Mouse (Mus musculus): ENCODE data around the gene Dnajb3.
"Not testable (repeated sequence)": the region's sequence is repeated elsewhere in the genome, so short reads cannot be mapped to it uniquely, and the experiment has no call there.

Gene Dnajb3

GRCm38 (mm10) chr1:88231803-88232499 is 26.4 kb upstream of the Dnajb3 start:
- DNase-seq (ENCODE audit: low read depth, low spot score), result no peak

- no peak for DNase-seq (ENCODE audit: low read depth, low spot score)
Observed at GRCm38 (mm10) chr1:88230981-88231802, 25.6 kb upstream of the Dnajb3 start.

GRCm38 (mm10) chr1:88230421-88230820 is 24.8 kb upstream of the Dnajb3 start:
- DNase-seq (ENCODE audit: low read depth, low spot score), result no peak

GRCm38 (mm10) chr1:88229986-88230385 is 24.4 kb upstream of the Dnajb3 start:
- DNase-seq (ENCODE audit: low read depth, low spot score), result no peak

- DNase-seq (ENCODE audit: low read depth, low spot score), result no peak
Observed at GRCm38 (mm10) chr1:88229566-88229965, 24.0 kb upstream of the Dnajb3 start.

- DNase-seq (ENCODE audit: low read depth, low spot score), result no peak
Observed at GRCm38 (mm10) chr1:88228121-88228520, 22.5 kb upstream of the Dnajb3 start.

GRCm38 (mm10) chr1:88227482-88227881 is 21.9 kb upstream of the Dnajb3 start:
- no peak for DNase-seq (ENCODE audit: low read depth, low spot score)

- DNase-seq (ENCODE audit: low read depth, low spot score), result no peak
Observed at GRCm38 (mm10) chr1:88226670-88227379, 21.2 kb upstream of the Dnajb3 start, which contains the start of gene Mroh2a. Gene Mroh2a, plus strand, starts transcription at chr1:88226986.

GRCm38 (mm10) chr1:88225741-88226140 is 20.2 kb upstream of the Dnajb3 start:
- DNase-seq (ENCODE audit: low read depth, low spot score), result no peak

GRCm38 (mm10) chr1:88225301-88225700 is 19.7 kb upstream of the Dnajb3 start:
- not testable (repeated sequence) for DNase-seq (ENCODE audit: low read depth, low spot score)

GRCm38 (mm10) chr1:88224029-88224776 is 18.6 kb upstream of the Dnajb3 start:
- no peak for DNase-seq (ENCODE audit: low read depth, low spot score)

GRCm38 (mm10) chr1:88223591-88223990 is 18.0 kb upstream of the Dnajb3 start:
- DNase-seq (ENCODE audit: low read depth, low spot score), result no peak

GRCm38 (mm10) chr1:88223011-88223515 is 17.5 kb upstream of the Dnajb3 start:
- DNase-seq (ENCODE audit: low read depth, low spot score), result not testable (repeated sequence)

GRCm38 (mm10) chr1:88222216-88222615 is 16.6 kb upstream of the Dnajb3 start:
- no peak for DNase-seq (ENCODE audit: low read depth, low spot score)

- DNase-seq (ENCODE audit: low read depth, low spot score), result no peak
Observed at GRCm38 (mm10) chr1:88220336-88220735, 14.8 kb upstream of the Dnajb3 start.

GRCm38 (mm10) chr1:88219054-88219453 is 13.5 kb upstream of the Dnajb3 start:
- no peak for DNase-seq (ENCODE audit: low read depth, low spot score)

- DNase-seq (ENCODE audit: low read depth, low spot score), result no peak
Observed at GRCm38 (mm10) chr1:88218591-88218990, 13.0 kb upstream of the Dnajb3 start.

GRCm38 (mm10) chr1:88218051-88218450 is 12.5 kb upstream of the Dnajb3 start:
- no peak for DNase-seq (ENCODE audit: low read depth, low spot score)

- DNase-seq (ENCODE audit: low read depth, low spot score), result peak; percentile 3
Observed at GRCm38 (mm10) chr1:88217576-88217975, 12.0 kb upstream of the Dnajb3 start.

GRCm38 (mm10) chr1:88217144-88217543 is 11.6 kb upstream of the Dnajb3 start:
- peak; percentile 11 for DNase-seq (ENCODE audit: low read depth, low spot score)

- no peak for DNase-seq (ENCODE audit: low read depth, low spot score)
Observed at GRCm38 (mm10) chr1:88216551-88216950, 11.0 kb upstream of the Dnajb3 start.

Data from 3T3-L1 (cell line).